In the genomic region with DNA sequence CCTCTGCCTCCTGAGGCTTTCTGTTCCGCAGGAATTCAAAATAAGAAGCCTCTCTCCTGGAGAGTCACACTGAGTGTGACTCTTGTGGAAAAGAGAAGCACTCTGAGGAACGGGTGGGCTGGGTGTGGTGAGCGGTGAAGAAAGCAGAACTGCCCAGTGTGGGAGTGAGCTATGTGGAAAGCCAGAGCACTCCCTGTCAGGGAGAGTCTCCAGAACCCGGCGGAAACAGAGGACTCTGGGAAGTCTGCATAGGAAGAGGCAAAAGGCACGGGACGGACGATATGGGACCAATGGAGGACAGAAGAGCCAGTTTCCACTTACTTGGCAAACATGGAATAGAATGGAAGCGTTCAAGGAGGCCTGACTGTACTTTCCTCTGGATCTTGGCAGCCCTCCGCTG, we compare ENCODE assay signal across 8 mouse cellular contexts. TPM values are rescaled to one million over a fixed set of nuclear protein-coding genes. Genes with fewer than 3 reads are reported as not detected.
A peak's percentile ranks its signal among the peaks of the same experiment; 100 is the strongest.
DNase-seq lines count a peak whose midpoint lies in the region; ATAC-seq and TF ChIP-seq lines count a peak whose summit lies in the region.

No protein-coding gene starts in this region.

- intact Hi-C loops in heart, postnatal 25 days (cut with DNase I): no loop called here

- TF ChIP-seq CTCF in bone marrow macrophage, adult 2 months (IDR thresholded peaks at IDR 0.05; ENCODE audit: low read depth, low read length): no peak

- TF ChIP-seq POLR2A in bone marrow macrophage, adult 2 months (IDR thresholded peaks at IDR 0.05; ENCODE audit: borderline replicate concordance, low read depth, low read length): no peak

- H3K36me3 ChIP-seq in kidney, embryonic 15.5 days: no peaks in the 10 kb centered on the region
- no peaks in the 10 kb centered on the region; the same call in 1 of the 2 replicates for H3K36me3 ChIP-seq in hindbrain, embryonic 14.5 days (replicated peaks; ENCODE audit: control insufficient read depth, insufficient read depth)

- H3K9me3 ChIP-seq in kidney, embryonic 15.5 days (replicated peaks): no peaks in the 10 kb centered on the region
- no peaks in the 10 kb centered on the region for H3K9me3 ChIP-seq in hindbrain, embryonic 14.5 days (ENCODE audit: control insufficient read depth, low read length)

- no peak overlapping the region for H3K9ac ChIP-seq in kidney, embryonic 15.5 days
- H3K9ac ChIP-seq in hindbrain, embryonic 14.5 days: no peak overlapping the region

- no peak overlapping the region for H3K4me3 ChIP-seq in kidney, embryonic 15.5 days (replicated peaks)
- H3K4me3 ChIP-seq in bone marrow macrophage, adult 2 months (ENCODE audit: insufficient read depth, low read length): peak overlapping the region; percentile 26
- H3K4me3 ChIP-seq in hindbrain, embryonic 14.5 days (replicated peaks; ENCODE audit: low read length): no peak overlapping the region

- no peaks in the 10 kb centered on the region for H3K27me3 ChIP-seq in kidney, embryonic 15.5 days
- H3K27me3 ChIP-seq in hindbrain, embryonic 14.5 days (ENCODE audit: control insufficient read depth, insufficient read depth, low read length): no peaks in the 10 kb centered on the region

- ATAC-seq in kidney, embryonic 15.5 days (replicated peaks; ENCODE audit: low FRiP score): 0 out of 2 replicates have a peak, but pooled peaks have one; percentile 31
- no peak for ATAC-seq in hindbrain, embryonic 14.5 days (ENCODE audit: low FRiP score)

- H3K27ac ChIP-seq in kidney, embryonic 15.5 days: peak overlapping the region; percentile 32; the same call in 1 of the 2 replicates
- H3K27ac ChIP-seq in bone marrow macrophage, adult 2 months (ENCODE audit: insufficient read depth, low read depth, low read length): peak overlapping the region; percentile 89
- H3K27ac ChIP-seq in hindbrain, embryonic 14.5 days: no peak overlapping the region

- DNase-seq in kidney, adult 8-10 months: no peak
- peak; percentile 53 for DNase-seq in heart, postnatal 25 days (ENCODE audit: low spot score)
- peak; percentile 57 for DNase-seq in skeletal muscle tissue, adult 2 months (ENCODE audit: low read depth, low spot score)
- no peak for DNase-seq in hindbrain, embryonic 14.5 days (ENCODE audit: low spot score)
- no peak for DNase-seq in cerebellum, postnatal 4 days (ENCODE audit: low spot score in 2 of 2)
- DNase-seq in cerebellum, adult 18-20 months: no peak

- H3K4me1 ChIP-seq in kidney, embryonic 15.5 days: peaks cover 65% of the 10 kb centered on the region
- peaks cover 71% of the 10 kb centered on the region for H3K4me1 ChIP-seq in bone marrow macrophage, adult 2 months (ENCODE audit: control insufficient read depth, insufficient read depth, low read length)
- peaks cover 5% of the 10 kb centered on the region for H3K4me1 ChIP-seq in hindbrain, embryonic 14.5 days (replicated peaks; ENCODE audit: control insufficient read depth, insufficient read depth, low read length)

- WGBS in kidney, embryonic 15.5 days: 61% methylated on average over 10 of the region's 10 CpGs
- WGBS in hindbrain, embryonic 14.5 days: 93% methylated on average over 10 of the region's 10 CpGs

- no peak overlapping the region for H3K4me2 ChIP-seq in kidney, embryonic 15.5 days
- H3K4me2 ChIP-seq in hindbrain, embryonic 14.5 days (replicated peaks): no peak overlapping the region

RNA-seq across cellular contexts. Expression of a gene that starts 9.0 kb away (rescaled TPM):
- polyA plus RNA-seq in kidney, embryonic 15.5 days (2015; fragmentation: Nextera tagmentation; extraction: Ambion mirVana): 22.6 and 25.5 TPM in 2 replicates
- polyA plus RNA-seq in bone marrow macrophage, adult 2 months (2012; ENCODE audit: insufficient read depth, insufficient read length, missing spikeins): 66.4 and 77.2 TPM in 2 replicates
- total RNA-seq in heart, postnatal 25 days (2021): 10 to 100 TPM; 11.5 to 11.7 TPM
- 29.6 and 30.6 TPM in 2 replicates for polyA plus RNA-seq in hindbrain, embryonic 14.5 days (2014; fragmentation: Nextera tagmentation; extraction: Ambion mirVana)

Comparison
In these comparisons a context has a peak if more than half of its experiments do, and no peak if none do; other contexts are left out.
1. DNase-seq: peak in heart, postnatal 25 days (single experiment) and skeletal muscle tissue, adult 2 months (single experiment); none in kidney, adult 8-10 months (0 of 2), hindbrain, embryonic 14.5 days (single experiment), cerebellum, postnatal 4 days (0 of 2) and cerebellum, adult 18-20 months (0 of 2).